14 mouse cellular contexts compared by ENCODE assay signal in genomic region chr13:3768621-3769020, GRCm38 (mm10). TPM values are rescaled to one million over a fixed set of nuclear protein-coding genes. Genes with fewer than 3 reads are reported as not detected.
A peak's percentile ranks its signal among the peaks of the same experiment; 100 is the strongest.
DNase-seq lines count a peak whose midpoint lies in the region; ATAC-seq and TF ChIP-seq lines count a peak whose summit lies in the region.
"Had no signal": no experiment of that assay in that cellular context is flagged by ENCODE, and none has a peak within 500 bp of the region (broad histone marks: within the 10 kb centered on the region; RNA-seq: fewer than 3 reads in every experiment).

No protein-coding gene starts in this region.

- no peaks in the 10 kb centered on the region for H3K9me3 ChIP-seq in hindbrain, postnatal 0 days (ENCODE audit: low read length)
- H3K9me3 ChIP-seq: forebrain, embryonic 10.5 days; hindbrain, embryonic 13.5 days had no signal

- H3K27ac ChIP-seq in cortical plate, adult 2 months (ENCODE audit: insufficient read depth, low read length), result peak overlapping the region; percentile 37; the same call in 1 of the 2 replicates
- no peak overlapping the region for H3K27ac ChIP-seq in hindbrain, postnatal 0 days
- H3K27ac ChIP-seq: forebrain, embryonic 10.5 days; hindbrain, embryonic 13.5 days had no signal

- no peaks in the 10 kb centered on the region for H3K36me3 ChIP-seq in hindbrain, postnatal 0 days (ENCODE audit: insufficient read depth, low read length)
- H3K36me3 ChIP-seq: forebrain, embryonic 10.5 days; hindbrain, embryonic 13.5 days had no signal

- WGBS in hindbrain, postnatal 0 days, result 78% methylated on average over 3 of the region's 3 CpGs

- H3K4me1 ChIP-seq in cortical plate, adult 2 months (ENCODE audit: control insufficient read depth, insufficient read depth, low read length), result peaks cover 6% of the 10 kb centered on the region; the same call in 1 of the 2 replicates
- no peaks in the 10 kb centered on the region for H3K4me1 ChIP-seq in hindbrain, postnatal 0 days (ENCODE audit: insufficient read depth, low read length)

- H3K9ac ChIP-seq in hindbrain, postnatal 0 days (replicated peaks; ENCODE audit: low read length), result no peak overlapping the region
- H3K9ac ChIP-seq: hindbrain, embryonic 13.5 days had no signal

- H3K27me3 ChIP-seq in hindbrain, postnatal 0 days (ENCODE audit: insufficient read depth, low read length), result no peaks in the 10 kb centered on the region
- H3K27me3 ChIP-seq: hindbrain, embryonic 13.5 days; Patski had no signal

- DNase-seq in kidney, postnatal 14 days, result peak; percentile 33
- DNase-seq in kidney, adult 11 months, result no peak
- peak; percentile 53 for DNase-seq in adrenal gland, postnatal 14 days
- DNase-seq in lung, postnatal 14 days, result peak; percentile 50
- no peak for DNase-seq in hindbrain, postnatal 0 days (ENCODE audit: low spot score)
- DNase-seq in thymus, postnatal 0 days (ENCODE audit: low spot score), result no peak
- DNase-seq: cerebellum, adult 11-12 months; right cerebral cortex, postnatal 25 days had no signal

- TF ChIP-seq CTCF in cortical plate, adult 2 months (IDR thresholded peaks at IDR 0.05; ENCODE audit: extremely low read depth, insufficient read depth, low read length), result no peak
- TF ChIP-seq CTCF in hindbrain, postnatal 0 days (IDR thresholded peaks at IDR 0.05; ENCODE audit: low read depth), result no peak

- no peak for ATAC-seq in hindbrain, postnatal 0 days
- ATAC-seq: Patski had no signal

- no peak overlapping the region for H3K4me2 ChIP-seq in hindbrain, postnatal 0 days (ENCODE audit: low read depth, low read length)
- H3K4me2 ChIP-seq: heart, embryonic 11.5 days; hindbrain, embryonic 13.5 days had no signal

- no peak for TF ChIP-seq POLR2A in cortical plate, adult 2 months (IDR thresholded peaks at IDR 0.05; ENCODE audit: extremely low read depth, insufficient read depth, low read length)

- H3K4me3 ChIP-seq in cortical plate, adult 2 months (ENCODE audit: insufficient read depth, low read length), result no peak overlapping the region
- H3K4me3 ChIP-seq in hindbrain, postnatal 0 days (ENCODE audit: low read length), result no peak overlapping the region
- H3K4me3 ChIP-seq: forebrain, embryonic 10.5 days; hindbrain, embryonic 13.5 days had no signal

RNA-seq across cellular contexts. Expression of gene Calml3, which starts 35.5 kb away (rescaled TPM):
- not detected in 2 replicates for total RNA-seq in adrenal gland, postnatal 14 days (2021)
- polyA plus RNA-seq in cortical plate, adult 2 months (2012; rRNA removed), result not detected in 2 replicates
- not detected in 2 replicates for total RNA-seq in hindbrain, postnatal 0 days (2014; rRNA removed)
- polyA plus RNA-seq in hindbrain, postnatal 0 days (2015; fragmentation: Nextera tagmentation; extraction: Ambion mirVana), result not detected in 2 replicates
- polyA plus RNA-seq in thymus, postnatal 0 days (2015; fragmentation: Nextera tagmentation; extraction: Ambion mirVana), result 0.35 and 1.2 TPM in 2 replicates
- total RNA-seq: left cerebral cortex, adult 18-20 months had no signal
- polyA plus RNA-seq: forebrain, embryonic 10.5 days; hindbrain, embryonic 13.5 days had no signal

Comparison
In these comparisons a context has a peak if more than half of its experiments do, and no peak if none do; other contexts are left out.
1. DNase-seq: peak in kidney, postnatal 14 days (single experiment), adrenal gland, postnatal 14 days (single experiment) and lung, postnatal 14 days (single experiment); none in kidney, adult 11 months (single experiment), hindbrain, postnatal 0 days (single experiment) and thymus, postnatal 0 days (single experiment).